Mouse (Mus musculus) layer of hippocampus, postnatal 36 days (tissue): ENCODE data around the gene Slc5a3. TPM values are rescaled to one million over a fixed set of nuclear protein-coding genes. Genes with fewer than 3 reads are reported as not detected.

Experiments used
- DNase-seq, 2 experiments: peaks; one replicate each; pipeline ENCODE4 v3.0.0; 2022
- total RNA-seq, 2 experiments: library from RNA; stranded (reverse); gene quantifications; 2 replicates each; pipeline ENCODE4 v1.2.3; 2021

Slc5a3 gene
- total RNA-seq, 2 experiments from 2014 or later, result 38.5 to 40.9 TPM

DNA sequence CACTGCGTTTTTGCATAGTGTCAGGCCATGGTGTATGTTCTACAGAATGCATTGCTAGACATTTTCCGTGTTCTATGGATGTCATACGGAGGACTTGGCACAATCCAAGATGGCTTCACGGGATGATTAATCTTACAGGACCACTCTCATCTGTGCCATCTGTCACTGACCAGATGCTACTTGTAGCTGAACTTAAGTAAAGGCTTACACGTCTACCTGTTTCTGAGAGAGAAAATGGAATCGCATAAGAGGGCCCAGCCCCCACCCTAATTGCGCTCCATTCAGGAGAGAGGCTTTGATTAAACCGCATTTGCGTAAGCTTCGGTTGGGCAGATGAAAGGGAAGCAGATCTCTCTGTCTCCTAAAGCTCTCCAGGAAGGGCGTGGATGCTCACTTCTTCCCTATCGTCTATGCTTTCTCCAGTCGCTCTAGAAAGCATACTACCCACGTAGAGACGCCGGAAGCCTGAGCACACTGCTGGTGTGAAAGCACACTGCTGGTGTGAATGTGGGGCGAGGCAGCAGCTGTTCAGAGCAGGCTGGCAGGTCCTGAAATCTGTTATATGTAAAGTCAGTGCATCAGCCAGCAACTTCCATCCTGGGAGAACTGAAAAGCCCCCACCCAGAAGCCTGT, 62.9 kb downstream of the Slc5a3 start:
- DNase-seq, result no peak

DNA sequence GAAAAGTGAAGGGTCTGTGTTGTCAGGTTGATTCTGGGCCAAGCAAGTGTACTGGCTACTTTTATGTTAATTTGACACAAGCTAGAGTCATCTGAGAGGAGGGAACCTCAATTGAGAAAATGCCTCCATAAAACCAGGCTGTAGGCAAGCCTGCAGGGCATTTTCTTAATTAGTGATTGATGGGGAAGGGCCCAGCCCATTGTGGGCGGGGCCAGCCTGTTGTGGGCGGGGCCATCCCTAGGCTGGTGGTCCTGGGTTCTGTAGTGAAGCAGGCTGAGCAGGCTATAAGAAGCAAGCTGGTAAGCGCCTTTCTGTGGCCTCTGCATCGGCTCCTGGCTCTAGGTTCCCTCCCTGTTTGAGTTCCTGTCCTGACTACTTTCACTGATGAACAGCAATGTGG, 69.1 kb downstream of the Slc5a3 start:
- DNase-seq, result no peak

DNA sequence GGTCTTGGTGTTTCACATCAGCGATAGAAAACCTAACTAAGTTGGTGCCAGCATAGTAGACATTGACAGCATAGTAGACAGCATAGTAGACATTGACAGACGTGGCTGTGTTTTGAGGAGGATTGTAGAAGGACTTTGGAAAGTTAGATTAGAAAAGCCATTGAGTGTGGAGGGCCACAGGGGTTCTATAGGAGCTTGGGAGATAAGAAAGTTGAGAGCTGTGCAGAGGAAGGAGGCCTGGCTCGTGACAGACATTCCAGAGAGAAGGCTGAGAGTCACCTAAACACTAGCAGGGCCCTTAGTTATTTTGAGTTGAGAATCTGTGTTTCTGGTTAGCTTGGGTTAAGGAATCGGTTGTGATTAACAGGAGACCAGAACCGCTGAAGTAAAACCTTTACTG, 69.5 kb downstream of the Slc5a3 start:
- no peak for DNase-seq

DNA sequence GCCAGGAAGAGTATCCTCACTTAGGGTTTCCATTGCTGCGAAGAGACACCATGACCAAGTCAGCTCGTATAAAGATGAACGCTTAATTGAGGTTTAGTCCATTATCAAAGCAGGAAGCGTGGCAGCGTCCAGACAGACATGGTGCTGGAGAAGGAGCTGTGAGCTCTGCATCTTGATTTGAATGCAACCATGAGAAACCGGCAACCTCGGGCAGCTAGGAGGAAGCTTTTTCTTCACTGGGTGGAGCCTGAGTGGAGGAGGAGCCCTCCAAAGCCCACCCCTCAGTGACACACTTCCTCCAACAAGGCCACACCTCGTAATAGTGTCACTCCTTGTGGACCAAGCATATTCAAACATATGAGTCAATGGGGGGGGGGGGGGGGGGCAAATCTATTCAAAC, 71.7 kb downstream of the Slc5a3 start:
- DNase-seq, result no peak

DNA sequence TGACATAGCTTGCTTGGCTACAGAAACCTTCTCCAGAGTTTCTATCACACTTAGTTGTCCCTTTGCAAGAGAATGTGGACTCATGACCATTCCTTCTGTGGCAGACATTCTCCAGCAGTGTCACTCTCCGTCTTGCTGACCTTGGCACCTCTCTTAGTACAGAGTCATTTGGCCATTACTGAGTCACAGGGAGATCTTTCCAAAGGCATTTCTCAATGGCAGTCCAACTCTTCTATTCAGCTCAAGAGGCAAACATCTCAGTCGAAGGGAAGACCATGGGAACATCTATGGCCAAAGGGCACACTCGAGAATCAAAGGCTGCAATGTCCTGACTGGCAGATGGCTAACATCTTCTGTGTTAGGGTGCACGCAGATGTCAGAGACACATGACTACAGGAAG, 74.4 kb downstream of the Slc5a3 start:
- no peak for DNase-seq

DNA sequence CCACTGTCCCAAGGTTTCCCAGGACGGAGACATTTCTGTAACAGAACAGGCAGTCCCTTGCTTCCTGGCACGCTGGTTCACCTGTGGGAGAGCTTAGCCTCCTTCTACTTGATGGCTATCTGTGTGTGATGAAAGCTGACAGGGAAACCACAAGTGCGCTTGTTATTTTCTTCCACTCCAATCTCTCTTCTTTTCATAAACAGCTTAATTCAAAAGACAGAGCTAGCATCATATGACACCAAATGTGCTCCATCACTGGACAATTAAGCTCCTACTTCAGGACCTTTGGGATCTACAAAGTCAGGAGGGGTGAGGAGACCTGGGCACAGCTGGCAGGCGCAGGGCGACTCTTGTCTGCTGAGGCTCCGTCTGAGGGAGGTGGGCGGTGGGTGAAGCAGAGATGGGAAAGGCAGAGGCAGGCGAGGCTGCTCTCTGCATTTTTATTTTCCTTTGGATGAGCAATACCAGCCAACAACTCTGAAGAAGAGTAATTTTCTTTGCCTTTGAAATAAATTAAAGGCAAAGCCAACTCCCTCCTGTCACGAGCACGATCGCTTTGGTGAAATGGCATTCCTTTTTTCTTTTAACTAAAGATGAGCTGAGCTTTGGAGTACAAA, 76.1 kb downstream of the Slc5a3 start:
- no peak for DNase-seq

DNA sequence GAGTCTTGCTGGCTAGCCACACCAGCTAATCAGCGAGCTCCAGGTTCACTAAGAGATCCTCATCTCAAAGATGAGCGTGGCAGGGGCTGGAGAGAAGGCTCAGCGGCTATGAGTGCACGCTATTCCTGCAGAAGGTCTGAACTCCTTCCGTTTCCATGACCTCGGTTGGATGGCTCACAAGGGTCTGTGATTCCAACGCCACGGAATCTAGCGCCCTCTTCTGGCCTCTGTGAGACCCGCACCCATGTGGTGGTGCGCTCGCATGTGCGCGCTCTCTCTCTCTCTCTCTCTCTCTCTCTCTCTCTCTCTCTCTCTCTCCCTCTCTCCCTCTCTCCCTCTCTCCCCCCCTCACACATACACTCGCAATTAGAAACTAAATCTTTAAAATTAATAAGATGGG, 78.2 kb downstream of the Slc5a3 start:
- no peak for DNase-seq

Other genes starting within 250 kb of the Slc5a3 start
- 10 to 100 TPM; 58.1 to 58.3 TPM for gene Mrps6, start 52 bp upstream of the Slc5a3 start, total RNA-seq
- not detected for gene Gm49711, start within 50 bp of the Slc5a3 start, total RNA-seq
- 1 to 10 TPM in 1 of 2 experiments, not detected in 1; 1.3 TPM for gene Kcne2, start 234.1 kb downstream of the Slc5a3 start, total RNA-seq
- 10 to 100 TPM; 20.2 to 21.4 TPM for gene Smim11, start 243.0 kb downstream of the Slc5a3 start, total RNA-seq